Mouse (Mus musculus): ENCODE results near the gene Dner. TPM values are rescaled to one million over a fixed set of nuclear protein-coding genes. Genes with fewer than 3 reads are reported as not detected.

The Dner gene
- total RNA-seq, 2 experiments from 2014 or later: 0.18 TPM; not detected in 1

DNA sequence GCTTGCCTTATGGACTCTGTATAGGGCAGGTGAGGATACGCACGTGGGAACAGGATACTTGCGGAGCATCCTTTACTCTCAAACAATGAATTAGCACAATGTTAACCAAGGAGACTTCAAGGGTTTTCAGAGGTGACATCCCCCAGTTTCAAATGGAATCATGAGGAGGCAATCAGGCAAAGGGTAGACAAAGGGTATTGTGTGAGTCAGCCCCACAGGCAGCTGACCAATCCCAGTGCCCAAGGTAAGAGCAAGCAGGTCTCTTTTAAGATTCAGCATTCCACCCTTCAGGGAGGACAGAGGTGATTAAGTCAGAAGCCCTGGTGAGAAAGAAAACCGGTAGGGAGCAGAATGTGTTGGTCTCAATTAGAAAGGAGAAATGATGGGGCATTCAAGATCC is 55.6 kb downstream of the Dner start:
- ATAC-seq (ENCODE audit: poor library complexity, severe bottlenecking): no peak

DNA sequence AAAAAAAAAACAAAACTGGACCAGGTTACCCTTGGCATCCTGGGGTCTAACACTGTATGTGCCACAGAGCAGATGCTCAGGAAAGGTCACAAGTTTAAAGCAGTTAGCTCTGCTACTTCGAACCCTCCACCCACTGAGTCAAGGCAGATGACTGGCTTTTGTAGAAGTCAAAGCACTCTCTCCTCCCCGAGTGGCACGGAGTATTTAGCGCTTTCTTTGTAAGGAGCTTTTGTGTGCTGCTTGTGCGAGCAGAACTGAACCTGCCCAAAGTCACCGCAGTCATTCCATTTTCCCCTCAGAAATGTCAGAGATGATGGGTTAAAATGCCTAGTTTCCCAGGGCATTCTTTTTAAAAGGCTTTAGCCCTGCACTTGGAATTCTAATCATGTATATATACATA is 59.1 kb downstream of the Dner start:
- ATAC-seq (ENCODE audit: poor library complexity, severe bottlenecking): no peak

DNA sequence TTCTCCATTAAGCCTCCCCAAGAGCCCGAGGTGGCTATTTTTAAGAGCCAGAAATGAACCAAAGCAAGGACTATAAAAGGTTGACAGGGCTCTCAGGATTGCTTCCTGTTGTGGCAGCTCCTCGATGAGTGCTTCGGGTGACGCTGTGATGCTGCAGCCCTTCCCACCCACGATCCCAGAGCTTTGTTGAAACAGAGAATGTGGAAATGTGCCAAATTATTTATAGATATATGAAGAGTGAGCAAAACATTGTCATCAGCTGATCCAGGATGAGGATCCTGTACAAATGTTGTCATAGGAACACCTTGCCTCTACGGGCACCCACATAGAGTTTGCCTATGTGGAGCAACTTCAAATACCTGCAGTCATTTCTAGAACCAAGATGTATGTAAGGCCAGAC is 67.8 kb downstream of the Dner start:
- no peak for ATAC-seq (ENCODE audit: poor library complexity, severe bottlenecking)

- ATAC-seq (ENCODE audit: poor library complexity, severe bottlenecking): no peak
These were observed 73.0 kb downstream of the Dner start for GRCm38 (mm10) chr1:84622978-84623554.

DNA sequence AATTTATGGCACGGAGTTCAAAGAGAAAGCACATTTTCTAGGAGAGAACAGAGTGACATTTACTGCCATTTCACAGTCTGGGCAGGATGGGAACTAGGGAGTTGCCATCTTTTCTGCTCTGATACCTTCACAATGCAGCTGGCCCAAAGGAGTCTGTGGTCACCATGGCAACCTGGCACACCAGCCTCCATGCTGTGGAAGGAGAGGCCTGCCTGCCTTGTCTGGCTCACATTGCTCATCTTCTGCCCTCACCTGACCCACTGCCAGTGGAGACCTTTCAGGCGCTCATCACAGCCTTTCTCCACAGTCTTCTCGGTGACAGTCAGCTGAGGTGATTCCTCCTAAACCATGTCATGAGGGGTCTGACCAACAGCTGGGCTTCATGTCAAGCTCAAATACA is 74.7 kb downstream of the Dner start:
- no peak for ATAC-seq (ENCODE audit: poor library complexity, severe bottlenecking)

DNA sequence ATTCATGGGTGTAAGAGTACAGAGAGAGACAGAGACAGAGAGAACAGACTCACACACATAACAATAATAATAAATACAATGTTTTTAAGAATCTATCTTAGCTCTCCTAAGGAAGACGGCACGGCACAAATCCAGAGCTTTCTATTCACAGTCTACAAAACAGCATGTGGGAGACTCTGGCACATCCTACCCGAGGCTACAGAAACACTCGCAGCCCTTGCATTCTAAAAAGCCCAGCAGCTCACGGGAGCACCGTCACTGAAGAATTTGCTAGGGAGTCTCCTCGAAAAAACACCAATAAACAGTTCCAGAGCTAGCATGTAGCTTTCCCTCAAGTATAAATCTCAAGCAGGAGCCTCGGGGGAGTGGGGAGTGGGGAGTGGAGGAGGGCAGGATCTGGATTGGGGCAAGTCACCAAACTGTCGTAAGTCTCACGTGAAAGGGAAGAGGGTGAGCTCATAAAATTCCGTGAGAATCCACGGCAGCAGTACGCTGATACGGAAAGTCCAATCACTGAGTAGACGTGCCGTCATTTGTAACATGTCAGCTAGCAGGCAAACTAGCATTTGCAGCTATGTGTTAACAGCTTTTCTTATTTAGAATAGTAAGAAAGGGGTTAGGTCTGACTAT is 76.8 kb downstream of the Dner start:
- ATAC-seq (ENCODE audit: poor library complexity, severe bottlenecking): no peak

DNA sequence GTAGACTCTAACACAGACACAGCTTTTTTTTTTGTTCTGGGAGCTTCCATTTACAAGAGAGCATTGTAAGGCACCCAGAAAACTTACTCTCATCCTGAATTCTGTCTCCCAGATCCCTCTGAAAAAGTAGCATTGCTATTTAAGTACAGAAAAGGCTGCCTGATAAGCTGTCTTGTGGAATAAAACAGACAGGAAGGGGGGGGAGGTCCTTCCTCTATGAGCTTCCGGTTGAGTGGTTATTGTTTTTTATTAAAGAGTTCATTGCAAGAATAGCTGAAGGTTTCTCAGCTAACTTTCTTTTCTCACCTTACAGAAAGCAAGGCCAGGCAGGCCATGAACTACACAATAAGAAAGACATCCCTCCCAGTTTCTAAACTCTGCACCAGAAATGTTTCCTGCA is 77.9 kb downstream of the Dner start:
- no peak for ATAC-seq (ENCODE audit: poor library complexity, severe bottlenecking)

GRCm38 (mm10) chr1:84616133-84616532 is 79.9 kb downstream of the Dner start:
- no peak for ATAC-seq (ENCODE audit: poor library complexity, severe bottlenecking)

GRCm38 (mm10) chr1:84614596-84614995 is 81.4 kb downstream of the Dner start:
- no peak for ATAC-seq (ENCODE audit: poor library complexity, severe bottlenecking)

GRCm38 (mm10) chr1:84613119-84613518 is 82.9 kb downstream of the Dner start:
- ATAC-seq (ENCODE audit: poor library complexity, severe bottlenecking): no peak

- ATAC-seq (ENCODE audit: poor library complexity, severe bottlenecking): no peak
These were observed 84.7 kb downstream of the Dner start for GRCm38 (mm10) chr1:84611331-84611730.

GRCm38 (mm10) chr1:84599025-84599424 is 97.0 kb downstream of the Dner start:
- no peak for ATAC-seq (ENCODE audit: poor library complexity, severe bottlenecking)

DNA sequence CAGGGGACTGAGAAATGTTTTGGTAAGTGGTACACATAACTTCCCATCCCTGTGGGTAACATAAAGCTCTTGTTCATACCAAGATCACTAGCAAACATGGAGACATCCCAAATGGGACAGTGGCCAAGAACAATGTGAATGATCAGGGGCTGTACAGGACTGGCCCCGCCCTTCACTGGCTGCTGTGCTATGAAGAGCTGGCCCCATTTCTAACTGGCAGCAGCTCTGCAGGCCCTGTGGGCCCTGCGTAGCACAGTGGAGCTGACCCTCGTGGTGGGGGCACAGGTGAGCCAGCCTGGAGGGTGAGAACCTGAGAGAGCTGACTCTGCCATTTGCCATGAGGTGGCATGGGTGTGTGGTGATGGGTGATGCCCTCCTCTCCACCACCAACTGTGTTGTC is 100.0 kb downstream of the Dner start:
- no peak for ATAC-seq (ENCODE audit: poor library complexity, severe bottlenecking)

DNA sequence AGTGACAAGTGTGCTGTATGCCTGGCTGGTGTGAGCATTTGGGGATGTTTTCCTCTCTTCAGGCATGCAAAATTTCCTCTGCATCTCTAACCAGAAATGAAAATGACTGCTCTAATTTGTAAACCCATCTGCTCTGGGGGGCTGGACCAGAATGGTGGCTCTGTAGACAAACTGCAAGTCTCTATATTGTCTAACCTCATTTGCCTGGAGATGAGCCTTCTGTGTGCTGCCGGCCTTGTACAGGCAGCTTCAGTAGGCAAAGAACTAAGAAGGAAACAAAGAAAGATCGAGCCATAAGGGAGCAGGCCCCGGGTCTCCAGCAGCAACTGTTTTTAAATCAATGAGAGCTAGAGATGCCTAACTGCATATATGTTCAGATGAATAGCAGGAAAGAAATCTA is 103.6 kb downstream of the Dner start:
- no peak for ATAC-seq (ENCODE audit: poor library complexity, severe bottlenecking)

DNA sequence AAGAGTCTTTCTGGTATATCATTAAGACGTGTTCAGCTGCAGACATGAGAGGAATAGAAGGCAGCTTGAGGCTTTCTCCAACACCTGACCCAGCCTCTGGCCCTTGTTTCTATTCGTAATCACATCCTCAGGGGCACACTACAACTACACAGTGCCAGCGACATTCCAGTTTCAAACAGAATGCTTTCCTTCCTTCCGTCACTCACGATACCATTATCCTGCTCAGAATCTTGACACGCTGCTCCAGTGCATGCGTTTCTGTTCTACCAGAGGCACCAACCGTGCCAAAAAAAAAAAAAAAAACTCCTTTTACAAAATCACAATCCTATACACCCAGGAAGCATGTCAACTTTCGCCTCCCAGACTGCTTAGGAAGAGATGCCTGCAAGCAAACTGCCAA is 105.5 kb downstream of the Dner start:
- no peak for ATAC-seq (ENCODE audit: poor library complexity, severe bottlenecking)

DNA sequence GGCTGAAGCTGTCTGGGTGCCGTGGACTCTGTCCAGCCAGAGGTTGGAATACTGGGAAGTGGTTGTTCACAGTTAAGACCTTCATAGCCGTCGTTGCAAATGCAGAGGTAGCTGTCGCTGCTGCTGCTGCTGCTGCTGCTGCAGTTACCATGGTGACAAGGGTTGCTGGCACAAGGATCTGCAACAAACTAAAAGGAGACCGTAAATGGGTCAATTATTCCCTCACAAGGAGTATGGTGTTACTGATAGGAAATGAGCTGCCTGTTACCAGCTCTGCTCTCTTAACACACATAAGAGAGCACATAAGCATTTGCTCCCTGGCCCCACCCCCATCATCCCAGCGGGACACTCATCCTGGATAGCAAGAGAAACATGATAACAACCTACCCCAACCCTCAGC is 110.6 kb downstream of the Dner start:
- ATAC-seq (ENCODE audit: poor library complexity, severe bottlenecking): no peak

- ATAC-seq (ENCODE audit: poor library complexity, severe bottlenecking): peak; percentile 74
These were observed 114.2 kb downstream of the Dner start for GRCm38 (mm10) chr1:84581812-84582211.

GRCm38 (mm10) chr1:84561841-84562240 is 134.2 kb downstream of the Dner start:
- no peak for ATAC-seq (ENCODE audit: poor library complexity, severe bottlenecking)

- ATAC-seq (ENCODE audit: poor library complexity, severe bottlenecking): no peak
These were observed 134.6 kb downstream of the Dner start for GRCm38 (mm10) chr1:84561387-84561786.

DNA sequence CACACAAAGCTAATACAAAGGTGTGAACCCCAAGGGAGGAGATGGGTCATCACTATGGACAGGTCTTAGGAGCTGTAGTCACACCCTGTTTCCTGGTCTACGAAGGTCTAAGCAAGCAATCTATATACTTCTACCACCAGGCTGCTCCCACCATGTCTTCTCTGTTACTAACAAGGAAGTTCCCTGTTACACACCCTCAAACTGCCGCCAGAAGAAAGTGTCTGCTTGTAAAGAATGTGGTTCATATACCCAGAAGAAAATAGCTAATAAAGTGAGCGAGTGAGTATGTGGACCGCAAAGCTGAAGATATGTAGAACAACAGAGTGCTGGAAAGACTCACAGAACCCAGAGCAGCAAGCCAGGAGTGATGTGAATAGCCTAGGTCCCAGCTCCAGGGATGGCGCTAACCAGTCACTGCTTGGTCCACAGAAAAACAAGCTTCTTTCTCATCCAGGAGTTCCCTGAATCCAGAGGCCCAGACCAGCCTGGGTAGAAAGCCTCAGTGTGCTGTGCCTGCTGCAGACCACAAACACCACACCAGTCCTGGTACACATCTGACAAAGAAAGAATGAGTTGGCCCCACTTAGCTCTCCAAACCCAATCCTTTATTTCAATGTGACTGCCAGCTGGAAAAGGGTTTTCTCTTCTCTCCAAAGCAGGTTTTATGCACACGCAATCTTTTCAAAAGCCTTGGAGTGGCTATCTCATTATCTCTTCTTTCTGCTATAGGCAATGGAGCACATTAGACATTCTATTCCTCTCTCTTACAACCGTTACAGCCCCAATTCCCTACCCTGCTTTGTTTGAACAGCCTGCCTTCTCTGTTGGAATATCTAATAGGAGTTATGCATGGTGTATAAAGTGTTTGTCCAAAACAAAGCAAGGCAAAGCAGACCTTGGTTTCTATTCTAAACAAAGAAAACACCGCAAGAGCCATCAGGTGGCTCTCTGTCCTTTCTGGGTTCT is 139.2 kb downstream of the Dner start:
- no peak for ATAC-seq (ENCODE audit: poor library complexity, severe bottlenecking)

GRCm38 (mm10) chr1:84552005-84552404 is 144.0 kb downstream of the Dner start:
- ATAC-seq (ENCODE audit: poor library complexity, severe bottlenecking): no peak

GRCm38 (mm10) chr1:84550065-84550368 is 146.0 kb downstream of the Dner start:
- ATAC-seq (ENCODE audit: poor library complexity, severe bottlenecking): no peak

Data from megakaryocyte, adult 5-6 weeks (primary cell).